Mouse (Mus musculus) ES-E14 (cell line): Measurements from ENCODE around the gene Sept6.
"Not testable (repeated sequence)": the region's sequence is repeated elsewhere in the genome, so short reads cannot be mapped to it uniquely, and the experiment has no call there.

ENCODE experiments used
- CHD2 ChIP-seq: IDR thresholded peaks from 2 replicates; pipeline ENCODE4 v1.6.1; 2014; ENCODE audit warnings: mild to moderate bottlenecking, low read depth, low read length, inconsistent platforms
- HCFC1 ChIP-seq: IDR thresholded peaks from 2 replicates; pipeline ENCODE4 v1.6.1; 2012; ENCODE audit warnings: low read length, inconsistent platforms, borderline replicate concordance; ENCODE audit not compliant: insufficient read depth
- MAFK ChIP-seq: IDR thresholded peaks from 2 replicates; pipeline ENCODE4 v1.6.1; 2014; ENCODE audit warnings: mild to moderate bottlenecking, low read depth, low read length, inconsistent platforms; ENCODE audit not compliant: insufficient read depth
- ZC3H11A ChIP-seq: IDR thresholded peaks from 2 replicates; pipeline ENCODE4 v1.6.1; 2012; ENCODE audit warnings: low read depth, mild to moderate bottlenecking, inconsistent platforms, low read length, borderline replicate concordance

GRCm38 (mm10) chrX:36898931-36899330 is 92.7 kb downstream of the Sept6 start:
- TF ChIP-seq CHD2, HCFC1, ZC3H11A, MAFK: not testable (repeated sequence)
